Mouse (Mus musculus) natural killer cell, adult 2 months (primary cell): Measurements from ENCODE around the gene Olfr1243.
"Not testable (repeated sequence)": the region's sequence is repeated elsewhere in the genome, so short reads cannot be mapped to it uniquely, and the experiment has no call there.

Experiments
- DNase-seq, 2 experiments: peaks; one replicate each; pipeline ENCODE4 v3.0.0; 2022; ENCODE audit warnings: low spot score in 2 of 2

Olfr1243 gene

DNA sequence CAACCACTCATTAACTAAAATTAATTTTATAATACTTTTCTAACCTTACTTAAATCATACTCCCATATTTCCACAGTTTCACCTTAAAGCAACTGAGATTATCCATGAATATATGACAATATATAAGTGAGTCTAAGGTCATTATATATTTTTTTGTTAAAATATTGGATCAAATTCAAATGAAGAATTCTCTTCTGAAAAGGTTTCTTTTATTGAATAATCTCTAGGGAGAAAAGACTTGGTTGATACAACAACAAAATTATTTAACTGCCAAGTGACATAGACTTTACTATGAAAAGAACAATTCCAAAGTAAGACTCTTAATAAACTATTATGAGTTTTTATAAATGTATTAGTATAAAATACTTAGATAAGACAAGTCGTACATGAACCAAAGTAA, at the start of gene Olfr1243:
TSS of gene Olfr1243 (minus strand) at position 101 of the 400 bp plus-strand sequence.
- DNase-seq = no peak

DNA sequence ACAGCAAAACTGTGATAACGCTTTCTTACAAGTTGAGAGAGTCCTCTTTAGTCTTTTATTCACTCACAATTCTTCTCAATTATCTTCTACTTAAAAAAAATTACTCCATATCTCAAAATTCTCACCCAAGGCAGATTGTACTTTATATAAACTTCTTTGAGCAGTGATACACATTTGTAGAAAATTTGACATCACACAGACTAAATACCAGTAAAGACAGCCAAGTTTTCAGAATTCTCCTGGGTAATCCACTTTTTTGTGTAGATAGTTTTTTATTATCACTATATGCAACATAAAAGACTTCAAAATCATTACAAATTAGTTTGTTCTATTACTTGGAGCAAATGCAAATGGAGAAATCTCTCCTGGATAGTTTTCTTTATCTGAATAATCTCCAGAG, 47.1 kb upstream of the Olfr1243 start, which contains the start of gene Olfr1245:
TSS of gene Olfr1245 (minus strand) at position 101 of the 400 bp plus-strand sequence.
- no peak for DNase-seq

GRCm38 (mm10) chr2:89562706-89563105, 31.4 kb upstream of the Olfr1243 start:
- not testable (repeated sequence) for DNase-seq

GRCm38 (mm10) chr2:89544516-89544915, 13.2 kb upstream of the Olfr1243 start:
- no peak for DNase-seq

DNA sequence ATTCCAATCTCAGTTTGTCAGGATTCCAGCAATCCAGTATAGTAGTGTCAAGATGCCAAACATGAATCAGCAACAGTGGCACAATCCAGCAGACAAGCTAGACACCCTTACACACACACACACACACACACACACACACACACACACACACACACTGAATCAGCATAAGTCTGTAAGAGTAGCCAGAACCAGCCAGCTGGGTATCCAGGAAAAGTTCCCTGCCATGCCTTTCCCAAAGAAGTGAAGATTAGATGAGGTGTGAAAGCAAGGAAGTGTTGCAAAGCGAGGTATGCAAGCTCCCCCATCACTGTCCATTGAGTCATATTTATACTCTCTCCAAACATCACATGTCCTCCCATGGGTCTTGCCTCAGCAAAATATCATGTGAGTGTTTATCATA, 8.6 kb upstream of the Olfr1243 start:
- DNase-seq = no peak

DNA sequence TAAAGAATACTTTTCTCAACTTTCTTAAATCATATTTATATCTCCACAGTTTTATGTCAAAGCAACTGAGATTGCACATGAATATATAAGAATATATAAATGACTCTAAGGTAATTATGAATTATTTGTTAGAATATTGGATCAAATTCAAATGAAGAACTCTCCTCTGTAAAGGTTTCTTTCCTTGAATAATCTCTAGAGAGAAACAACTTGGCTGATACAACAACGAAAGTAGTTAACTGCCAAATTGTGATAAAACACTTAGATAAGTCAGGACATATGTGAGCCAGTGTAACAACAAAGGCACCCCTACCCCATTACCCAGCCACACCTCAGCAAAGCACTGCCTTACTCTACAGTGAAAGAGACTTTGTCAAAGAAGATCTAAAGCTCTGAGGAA, 33.1 kb downstream of the Olfr1243 start, which contains the start of gene Olfr1242:
TSS of gene Olfr1242 (minus strand) at position 101 of the 400 bp plus-strand sequence.
- DNase-seq = no peak

DNA sequence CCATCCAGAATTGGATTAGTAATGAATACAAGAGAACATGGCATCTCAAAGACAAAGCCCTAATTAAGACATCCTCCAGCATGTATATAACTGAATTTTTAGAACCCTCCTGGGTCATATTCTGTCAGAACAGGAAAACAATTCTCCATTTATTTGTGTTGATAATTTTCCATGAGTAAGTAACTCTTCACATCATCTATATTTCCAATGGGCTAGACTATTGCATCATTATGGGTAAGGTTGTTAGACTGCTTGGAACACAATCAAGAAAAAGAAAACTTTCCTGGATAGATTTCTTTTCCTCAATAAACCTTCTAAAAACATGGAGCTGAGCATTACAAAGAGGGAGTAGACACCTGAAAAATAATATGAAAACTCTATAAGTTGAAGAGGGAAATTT, 44.3 kb downstream of the Olfr1243 start, which contains the start of gene Olfr1241:
TSS of gene Olfr1241 (minus strand) at position 101 of the 400 bp plus-strand sequence.
- no peak for DNase-seq
